Mouse (Mus musculus) ovary, adult 18-20 months (tissue): ENCODE measurements at regions not wholly inside any gene's neighbourhood (a gene's known extent, or its start where the extent isn't known, plus 50 kb on each side); places are given as distances from the start of the nearest gene placed in this dataset.

Experiments used
- DNase-seq: peaks from one replicate; pipeline ENCODE4 v3.0.0; 2022; ENCODE audit warnings: low spot score, mixed read lengths

DNA sequence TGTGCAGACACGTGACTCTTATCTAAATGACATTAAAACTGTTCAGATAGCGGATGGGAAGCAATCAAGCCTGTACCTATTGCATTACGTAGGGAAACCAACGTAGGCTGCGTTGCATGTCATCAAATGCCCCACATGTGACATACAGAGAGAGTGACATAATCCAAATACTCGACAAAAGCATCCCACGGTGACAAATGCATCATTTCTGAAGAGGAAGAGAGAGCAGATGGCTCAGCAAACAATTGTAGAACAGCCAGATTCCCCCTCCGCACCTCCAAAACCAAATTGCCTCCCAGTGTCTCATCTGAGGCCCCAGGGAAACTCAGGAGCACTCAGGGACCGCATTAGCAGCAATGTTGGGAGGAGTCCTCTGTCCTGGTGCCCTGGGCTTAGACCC is 163.4 kb upstream of the Nr4a3 start:
- DNase-seq, result no peak

GRCm38 (mm10) chr4:47882076-47882475 is 162.9 kb upstream of the Nr4a3 start:
- DNase-seq, result no peak

- no peak for DNase-seq
Observed at GRCm38 (mm10) chr4:47899579-47899978, 145.4 kb upstream of the Nr4a3 start.

GRCm38 (mm10) chr4:47902749-47903148 is 142.2 kb upstream of the Nr4a3 start:
- no peak for DNase-seq

DNA sequence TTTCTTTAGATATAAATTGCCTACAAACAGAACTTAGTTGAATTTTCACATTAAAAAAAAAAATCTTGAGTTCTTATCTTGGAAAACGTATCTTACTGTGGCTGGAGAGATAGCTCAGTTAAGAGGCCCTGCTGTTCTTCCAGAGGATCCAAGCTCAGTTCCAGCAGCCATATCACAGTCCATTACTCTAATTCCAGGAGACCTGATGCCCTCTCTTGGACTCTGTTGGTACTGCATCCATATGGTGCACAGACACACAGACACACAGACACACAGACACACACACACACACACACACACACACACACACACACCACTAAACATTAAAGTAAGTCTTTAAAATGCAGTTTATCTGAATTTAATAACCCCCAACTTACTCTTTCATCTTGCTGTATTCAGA is 132.7 kb upstream of the Nr4a3 start:
- no peak for DNase-seq

DNA sequence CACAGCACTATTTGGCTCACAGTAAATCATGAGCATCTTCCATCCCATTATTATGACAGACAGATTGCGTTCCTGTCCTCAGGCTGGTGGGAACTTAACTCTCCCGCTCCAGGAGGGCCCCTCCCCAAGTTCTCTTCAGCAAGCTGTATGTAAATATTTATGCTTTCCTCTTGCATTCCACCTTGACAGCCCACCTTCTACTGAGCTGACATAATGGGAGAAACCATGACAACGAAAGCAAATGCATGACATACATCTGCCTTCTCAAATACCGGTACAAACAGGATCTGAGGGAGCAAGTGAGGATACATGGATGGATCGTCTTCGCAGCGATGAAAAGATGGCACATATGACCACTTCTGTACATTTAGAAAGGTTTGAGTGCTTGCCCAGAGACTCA is 125.4 kb upstream of the Nr4a3 start:
- DNase-seq, result no peak

GRCm38 (mm10) chr4:47931464-47931863 is 113.5 kb upstream of the Nr4a3 start:
- no peak for DNase-seq

DNA sequence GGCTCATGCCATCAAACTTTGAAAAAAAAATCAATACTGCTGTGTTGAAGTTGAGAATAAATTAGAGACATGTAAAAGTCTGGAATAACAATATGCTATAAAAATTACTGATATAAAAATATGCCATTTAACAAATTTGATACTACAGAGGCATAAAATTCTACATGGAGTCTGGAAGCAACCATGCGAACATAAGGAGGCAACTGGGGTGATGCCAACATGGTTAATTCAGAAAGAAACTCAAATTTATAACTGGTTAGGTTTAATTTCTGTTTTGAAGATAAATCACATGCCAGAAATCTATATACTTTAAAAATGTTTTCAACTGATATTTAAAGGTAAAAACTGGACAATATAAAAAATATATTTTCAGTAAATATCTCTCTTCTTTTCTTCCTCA is 111.4 kb upstream of the Nr4a3 start:
- DNase-seq, result no peak

- DNase-seq, result no peak
Observed at GRCm38 (mm10) chr4:47935547-47935946, 109.4 kb upstream of the Nr4a3 start.

DNA sequence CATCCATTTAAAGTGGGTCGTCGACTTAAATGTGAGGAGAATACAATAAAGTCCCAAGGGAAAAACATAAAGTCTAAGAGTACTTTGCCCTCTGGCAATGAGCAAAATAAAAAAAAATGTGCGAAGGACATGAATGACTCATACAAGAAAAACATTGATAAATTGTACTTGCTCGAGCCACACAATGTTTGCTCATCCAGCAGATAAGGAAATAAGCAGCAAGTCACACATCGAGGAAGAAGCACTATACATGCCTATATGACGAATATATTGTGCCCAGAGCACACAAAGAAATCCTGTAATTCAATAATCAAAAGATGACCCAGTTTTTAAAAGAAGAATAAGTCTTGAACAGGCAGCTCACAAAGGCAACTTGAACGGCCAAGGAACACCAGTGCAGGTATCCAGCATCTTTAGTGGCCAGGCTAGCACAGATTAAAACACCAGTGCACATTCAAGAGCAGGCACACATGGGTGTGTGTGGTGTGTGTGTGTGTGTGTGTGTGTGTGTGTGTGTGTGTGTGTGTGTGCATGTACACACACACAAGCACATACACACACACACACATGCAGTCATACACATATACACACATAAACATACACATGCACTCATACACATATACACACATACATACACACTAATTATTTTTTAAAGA is 108.4 kb upstream of the Nr4a3 start:
- no peak for DNase-seq

DNA sequence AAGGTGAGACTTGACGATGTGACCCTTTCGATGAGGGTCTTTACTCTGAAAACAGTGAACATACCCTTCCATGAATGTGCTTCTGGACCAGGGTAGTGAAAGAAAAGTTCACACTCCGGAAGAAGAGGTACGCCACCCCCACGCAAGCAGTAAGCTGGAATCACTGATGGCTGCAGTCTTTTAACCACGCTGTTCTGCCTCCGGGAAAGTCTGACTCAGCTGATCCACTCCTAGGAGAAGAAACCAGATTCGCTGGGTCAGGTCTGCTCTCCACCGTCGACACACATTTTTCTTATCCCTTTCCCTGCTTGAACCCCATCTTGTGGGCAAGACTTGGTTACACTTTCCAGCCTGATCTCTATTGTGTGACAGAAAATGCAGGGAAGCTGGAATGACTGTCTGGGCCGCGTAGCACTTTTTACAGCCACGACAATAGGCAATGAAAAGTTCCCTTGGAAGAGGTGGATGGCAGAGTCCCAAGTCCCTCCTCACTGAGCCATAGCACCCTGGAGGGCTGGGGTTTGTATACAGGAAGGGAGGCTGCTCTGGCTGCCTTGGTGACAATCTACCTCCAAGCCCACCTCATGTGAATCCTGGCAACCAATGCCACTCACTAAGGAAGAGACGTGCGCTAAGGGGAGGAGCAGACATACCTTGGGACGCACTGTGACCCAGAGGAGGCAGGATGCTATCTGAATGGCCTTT is 96.9 kb upstream of the Nr4a3 start:
- DNase-seq, result no peak

GRCm38 (mm10) chr4:47948789-47949188 is 96.2 kb upstream of the Nr4a3 start:
- DNase-seq, result no peak

DNA sequence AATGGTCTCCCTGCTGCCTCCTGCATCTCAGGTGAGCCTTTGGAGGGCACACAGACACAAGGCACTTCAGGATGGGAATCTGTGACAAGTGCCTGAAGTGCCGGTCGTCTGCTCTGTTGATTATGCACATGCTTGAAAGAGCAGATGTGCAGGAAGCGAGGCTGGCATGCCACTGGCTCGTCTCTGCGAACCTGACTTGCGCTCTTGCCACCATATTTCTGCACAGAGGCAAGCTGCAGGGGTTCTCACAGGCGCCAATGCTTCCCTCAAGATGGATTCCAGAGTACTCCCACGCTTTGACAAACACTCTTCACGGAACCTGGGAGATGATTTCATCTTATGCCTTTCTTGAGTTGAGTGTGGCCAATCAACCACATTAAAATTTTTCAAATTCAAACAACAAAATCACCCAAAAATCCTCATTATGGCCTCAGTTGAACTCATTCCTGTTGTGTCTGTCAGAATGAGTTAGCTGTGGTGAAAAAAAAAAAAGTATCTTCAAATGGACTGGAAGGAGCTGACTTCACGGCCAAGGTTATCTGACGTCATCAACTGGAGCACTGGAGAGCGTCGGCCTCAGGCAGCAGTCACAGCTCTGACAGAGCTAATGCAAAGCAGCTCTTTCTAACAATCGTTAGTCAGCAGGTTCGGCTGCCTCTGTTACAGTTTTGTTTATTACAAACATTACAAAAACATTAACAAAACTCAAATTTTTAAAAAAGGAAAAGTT is 90.2 kb upstream of the Nr4a3 start:
- peak; percentile 13 for DNase-seq

- no peak for DNase-seq
Observed at GRCm38 (mm10) chr4:47964630-47965029, 80.3 kb upstream of the Nr4a3 start.

DNA sequence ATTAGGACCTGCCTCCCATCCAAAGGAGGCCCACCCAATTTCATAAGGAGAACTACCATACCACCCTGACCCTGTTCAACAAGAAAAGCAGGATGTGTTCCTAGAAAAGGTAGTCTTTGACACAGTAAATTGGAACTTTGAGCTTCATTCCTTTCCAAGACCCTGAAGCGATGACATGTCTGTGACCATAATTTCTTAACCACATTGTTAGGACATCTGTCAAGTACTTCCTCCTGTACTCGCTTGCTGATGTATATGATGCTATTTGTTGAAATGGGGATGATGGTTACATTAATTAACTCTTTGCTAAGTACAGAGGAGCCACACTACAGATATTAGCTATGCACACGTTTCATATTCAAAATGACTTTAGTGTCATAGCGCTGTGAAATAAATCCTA is 73.1 kb upstream of the Nr4a3 start:
- DNase-seq, result no peak

GRCm38 (mm10) chr4:47979579-47980313 is 65.2 kb upstream of the Nr4a3 start:
- peak; percentile 12 for DNase-seq
